Mouse (Mus musculus) midbrain, embryonic 15.5 days (tissue): Measurements from ENCODE around the gene Mok. TPM values are rescaled to one million over a fixed set of nuclear protein-coding genes. Genes with fewer than 3 reads are reported as not detected.
A peak's percentile ranks its signal among the peaks of the same experiment; 100 is the strongest.

Experiments
- ATAC-seq: fragments of 200-750 bp; cut with Nextera tagmentation; replicated peaks from 2 replicates; pipeline ENCODE4 v1.8.0; 2017; ENCODE audit warnings: moderate TSS enrichment
- H3K27ac ChIP-seq: fragments of 300-500 bp; sonication (generic); 2 replicates; pipeline ENCODE4 v1.5.1; 2015; ENCODE audit warnings: mild to moderate bottlenecking, inconsistent platforms
- H3K27me3 ChIP-seq: fragments of 300-500 bp; sonication (generic); replicated peaks from 2 replicates; pipeline ENCODE4 v1.6.1; 2015; ENCODE audit warnings: inconsistent platforms
- H3K36me3 ChIP-seq: fragments of 300-500 bp; sonication (generic); replicated peaks from 2 replicates; pipeline ENCODE4 v1.6.1; 2015; ENCODE audit warnings: inconsistent platforms
- H3K4me1 ChIP-seq: fragments of 300-500 bp; sonication (generic); 2 replicates; pipeline ENCODE4 v1.6.1; 2015; ENCODE audit warnings: inconsistent platforms
- H3K4me2 ChIP-seq: fragments of 300-500 bp; sonication (generic); 2 replicates; pipeline ENCODE4 v1.6.1; 2015; ENCODE audit warnings: inconsistent platforms, mild to moderate bottlenecking, moderate library complexity
- H3K4me3 ChIP-seq: fragments of 300-500 bp; sonication (generic); 2 replicates; pipeline ENCODE4 v1.5.1; 2015; ENCODE audit warnings: mild to moderate bottlenecking, inconsistent platforms
- H3K9ac ChIP-seq: fragments of 300-500 bp; sonication (generic); 2 replicates; pipeline ENCODE4 v1.6.1; 2015; ENCODE audit warnings: mild to moderate bottlenecking, inconsistent platforms
- H3K9me3 ChIP-seq: fragments of 300-500 bp; sonication (generic); 2 replicates; pipeline ENCODE4 v1.6.1; 2016; ENCODE audit warnings: inconsistent platforms
- WGBS: fragments of 180-500 bp; shearing (Covaris S2); methylation state at CpG from one replicate; pipeline ENCODE4 v1.1.7; 2015; ENCODE audit warnings: mixed read lengths; 5-methylcytosine and 5-hydroxymethylcytosine counted together
- polyA plus RNA-seq: library from polyadenylated mRNA; unstranded; fragments of >200 nt; fragmentation: Nextera tagmentation; extraction: Ambion mirVana; gene quantifications from 2 replicates; pipeline ENCODE4 v1.2.1, GENCODE M21; 2015

Mok gene
- polyA plus RNA-seq, 1 experiment from 2014 or later: 17.2 TPM

GRCm38 (mm10) chr12:110845131-110845880 lies 4.6 kb upstream of the Mok start:
- WGBS: under 1% methylated on average over 36 of the region's 36 CpGs
- Histone ChIP-seq H3K27ac (no peak overlapping the region), H3K36me3 (no peaks in the 10 kb centered on the region), H3K4me2 (peak overlapping the region; percentile 53), H3K9me3 (no peaks in the 10 kb centered on the region), H3K4me1 (peaks cover 31% of the 10 kb centered on the region), H3K9ac (no peak overlapping the region; the same call in 1 of the 2 replicates), H3K27me3 (peaks cover 31% of the 10 kb centered on the region), H3K4me3 (peak overlapping the region; percentile 33)
- ATAC-seq: peak; percentile 48; the same call in 1 of the 2 replicates

GRCm38 (mm10) chr12:110844227-110845130 lies 3.7 kb upstream of the Mok start:
- Histone ChIP-seq H3K4me2 (peak overlapping the region; percentile 53), H3K27ac (no peak overlapping the region), H3K9ac (peak overlapping the region; percentile 32; the same call in 1 of the 2 replicates), H3K9me3 (no peaks in the 10 kb centered on the region), H3K4me3 (peak overlapping the region; percentile 33), H3K36me3 (no peaks in the 10 kb centered on the region), H3K27me3 (peaks cover 31% of the 10 kb centered on the region), H3K4me1 (peaks cover 36% of the 10 kb centered on the region)
- 1% methylated on average over 42 of the region's 42 CpGs for WGBS
- ATAC-seq: no peak

GRCm38 (mm10) chr12:110843194-110844048 lies 2.7 kb upstream of the Mok start:
- peak overlapping the region; percentile 33 for H3K4me3 ChIP-seq
- no peak overlapping the region for H3K27ac ChIP-seq
- H3K4me2 ChIP-seq: peak overlapping the region; percentile 53
- no peaks in the 10 kb centered on the region for H3K9me3 ChIP-seq
- peaks cover 35% of the 10 kb centered on the region for H3K4me1 ChIP-seq
- peaks cover 31% of the 10 kb centered on the region for H3K27me3 ChIP-seq
- H3K9ac ChIP-seq: peak overlapping the region; percentile 32; the same call in 1 of the 2 replicates
- WGBS: 19% methylated on average over 32 of the region's 32 CpGs
- no peak for ATAC-seq
- no peaks in the 10 kb centered on the region for H3K36me3 ChIP-seq

- Histone ChIP-seq H3K27me3 (peaks cover 31% of the 10 kb centered on the region), H3K9me3 (no peaks in the 10 kb centered on the region), H3K4me3 (no peak overlapping the region), H3K36me3 (no peaks in the 10 kb centered on the region), H3K4me1 (peaks cover 42% of the 10 kb centered on the region), H3K9ac (no peak overlapping the region), H3K27ac (no peak overlapping the region), H3K4me2 (no peak overlapping the region)
- 70% methylated on average over 5 of the region's 5 CpGs for WGBS
- no peak for ATAC-seq
These were observed 1.2 kb upstream of the Mok start for GRCm38 (mm10) chr12:110841731-110842493.

GRCm38 (mm10) chr12:110837850-110838249 lies 2.9 kb downstream of the Mok start:
- Histone ChIP-seq H3K4me1 (peaks cover 24% of the 10 kb centered on the region), H3K36me3 (no peaks in the 10 kb centered on the region), H3K27ac (no peak overlapping the region), H3K27me3 (no peaks in the 10 kb centered on the region), H3K9ac (no peak overlapping the region), H3K9me3 (no peaks in the 10 kb centered on the region), H3K4me3 (no peak overlapping the region), H3K4me2 (no peak overlapping the region)
- ATAC-seq: no peak
- 82% methylated on average over 8 of the region's 8 CpGs for WGBS

GRCm38 (mm10) chr12:110837192-110837841 lies 3.4 kb downstream of the Mok start:
- Histone ChIP-seq H3K4me2 (no peak overlapping the region), H3K4me1 (peaks cover 24% of the 10 kb centered on the region), H3K9me3 (no peaks in the 10 kb centered on the region), H3K36me3 (no peaks in the 10 kb centered on the region), H3K27ac (peak overlapping the region; percentile 71), H3K4me3 (no peak overlapping the region), H3K9ac (peak overlapping the region; percentile 7; the same call in 1 of the 2 replicates), H3K27me3 (no peaks in the 10 kb centered on the region)
- WGBS: 34% methylated on average over 5 of the region's 5 CpGs
- no peak for ATAC-seq

- WGBS: 41% methylated on average over 6 of the region's 6 CpGs
These were observed 4.0 kb downstream of the Mok start for GRCm38 (mm10) chr12:110836729-110837128.

GRCm38 (mm10) chr12:110835182-110835581 lies 5.6 kb downstream of the Mok start:
- H3K27me3 ChIP-seq: no peaks in the 10 kb centered on the region
- H3K4me3 ChIP-seq: no peak overlapping the region
- no peaks in the 10 kb centered on the region for H3K36me3 ChIP-seq
- no peak for ATAC-seq
- peaks cover 17% of the 10 kb centered on the region for H3K4me1 ChIP-seq
- no peaks in the 10 kb centered on the region for H3K9me3 ChIP-seq
- H3K4me2 ChIP-seq: no peak overlapping the region
- H3K9ac ChIP-seq: no peak overlapping the region
- 96% methylated on average over 3 of the region's 3 CpGs for whole genome bisulfite sequencing
- H3K27ac ChIP-seq: no peak overlapping the region

More at GRCm38 (mm10) chr12:110836729-110837128, 4.0 kb downstream of the Mok start:
- peak overlapping the region; percentile 71 for H3K27ac ChIP-seq
- H3K4me3 ChIP-seq: no peak overlapping the region
- ATAC-seq: no peak
- no peaks in the 10 kb centered on the region for H3K36me3 ChIP-seq
- no peaks in the 10 kb centered on the region for H3K27me3 ChIP-seq
- peaks cover 24% of the 10 kb centered on the region for H3K4me1 ChIP-seq
- peak overlapping the region; percentile 7; the same call in 1 of the 2 replicates for H3K9ac ChIP-seq
- H3K4me2 ChIP-seq: no peak overlapping the region
- no peaks in the 10 kb centered on the region for H3K9me3 ChIP-seq

- 86% methylated on average over 9 of the region's 11 CpGs for WGBS
These were observed 10.3 kb downstream of the Mok start for GRCm38 (mm10) chr12:110830293-110831024.

GRCm38 (mm10) chr12:110828908-110829307 lies 11.8 kb downstream of the Mok start:
- no peak overlapping the region for H3K4me2 ChIP-seq
- 0 out of 2 replicates have a peak, but pooled peaks cover 3% of the 10 kb centered on the region for H3K36me3 ChIP-seq
- WGBS: 97% methylated on average over 4 of the region's 4 CpGs
- no peak overlapping the region for H3K4me3 ChIP-seq
- H3K4me1 ChIP-seq: no peaks in the 10 kb centered on the region
- no peaks in the 10 kb centered on the region for H3K9me3 ChIP-seq
- H3K27ac ChIP-seq: no peak overlapping the region
- H3K27me3 ChIP-seq: no peaks in the 10 kb centered on the region
- H3K9ac ChIP-seq: no peak overlapping the region
- ATAC-seq: no peak

More at GRCm38 (mm10) chr12:110830293-110831024, 10.3 kb downstream of the Mok start:
- Histone ChIP-seq H3K4me2 (no peak overlapping the region), H3K27ac (no peak overlapping the region), H3K36me3 (0 out of 2 replicates have a peak, but pooled peaks cover 3% of the 10 kb centered on the region), H3K27me3 (no peaks in the 10 kb centered on the region), H3K4me3 (no peak overlapping the region), H3K9ac (no peak overlapping the region), H3K4me1 (no peaks in the 10 kb centered on the region), H3K9me3 (no peaks in the 10 kb centered on the region)
- no peak for ATAC-seq
